Mouse (Mus musculus): ENCODE measurements at regions not wholly inside any gene's neighbourhood (a gene's known extent, or its start where the extent isn't known, plus 50 kb on each side); places are given as distances from the start of the nearest gene placed in this dataset.

DNA sequence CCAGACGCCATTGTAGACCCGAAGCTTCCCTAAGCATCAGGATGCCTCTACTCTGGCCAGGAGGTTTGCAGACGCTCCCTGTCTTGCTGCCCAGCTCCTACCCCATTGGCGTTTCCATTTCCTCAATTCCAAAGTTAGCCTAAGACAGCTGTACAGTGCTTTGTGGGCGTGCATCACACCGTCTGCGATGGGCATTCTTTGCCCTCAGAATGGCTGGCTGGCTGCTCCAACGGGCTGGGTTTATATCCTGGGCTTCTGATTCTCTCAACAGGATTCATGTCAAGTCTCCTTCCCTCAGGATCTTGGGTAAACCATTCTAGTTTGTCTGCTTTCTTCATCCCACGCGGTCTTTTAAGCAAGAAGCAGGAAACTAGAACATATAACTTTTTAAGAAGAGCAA is 104.3 kb upstream of the Ankrd55 start:
- TF ChIP-seq CTCF (IDR thresholded peaks at IDR 0.05; ENCODE audit: insufficient read depth, low read depth, low read length) = no peak
- TF ChIP-seq POLR2A (IDR thresholded peaks at IDR 0.05; ENCODE audit: insufficient read depth, low read depth, low read length) = no peak

Measured in olfactory bulb, adult 2 months (tissue).